Mouse (Mus musculus) adrenal gland, adult 18-20 months (tissue): ENCODE measurements around the gene Rbm7. TPM values are rescaled to one million over a fixed set of nuclear protein-coding genes. Genes with fewer than 3 reads are reported as not detected.
"Not testable (repeated sequence)": the region's sequence is repeated elsewhere in the genome, so short reads cannot be mapped to it uniquely, and the experiment has no call there.

Experiments used
- DNase-seq, 2 experiments: peaks; one replicate each; pipeline ENCODE4 v3.0.0; 2021 to 2022; ENCODE audit warnings: low spot score in 2 of 2
- long read RNA-seq, 2 experiments: library from polyadenylated mRNA; stranded (forward); transcript quantifications; one replicate each; pipeline ENCODE4 v2.0.0; 2021
- total RNA-seq, 2 experiments: library from RNA; stranded (reverse); gene quantifications; 1 replicate in 1 of 2; 2 replicates in 1 of 2; pipeline ENCODE4 v1.2.3; 2021

Gene Rbm7
- total RNA-seq: 10 to 100 TPM; 71.5 to 78.9 TPM
- long read RNA-seq, experiment 1, transcript Rbm7-204 (6 exons, 1,867 nt): minor isoform, 9 of 62 reads
- long read RNA-seq, experiment 1, transcript Rbm7-201 (5 exons, 1,773 nt): major isoform, 38 of 62 reads
- long read RNA-seq, experiment 1, partial matches to known transcripts: 1 of 62 reads
- long read RNA-seq, experiment 1, other reads (novel, unspliced or antisense): 12 of 62 reads
- long read RNA-seq, experiment 2, transcript Rbm7-204 (6 exons, 1,867 nt): minor isoform, 7 of 101 reads
- long read RNA-seq, experiment 2, transcript Rbm7-201 (5 exons, 1,773 nt): major isoform, 75 of 101 reads
- long read RNA-seq, experiment 2, partial matches to known transcripts: 3 of 101 reads
- long read RNA-seq, experiment 2, other reads (novel, unspliced or antisense): 13 of 101 reads

GRCm38 (mm10) chr9:48494817-48495547 lies at the start of gene Rbm7, which contains the start of gene Gm5617:
TSS of gene Rbm7 (minus strand) at chr9:48495299.
TSS of gene Gm5617 (plus strand) at chr9:48495442.
- DNase-seq: peak; percentile 91

- DNase-seq: no peak
Measured at GRCm38 (mm10) chr9:48538688-48539087, 43.6 kb upstream of the Rbm7 start.

GRCm38 (mm10) chr9:48538044-48538645 lies 43.0 kb upstream of the Rbm7 start:
- no peak for DNase-seq

GRCm38 (mm10) chr9:48537616-48538015 lies 42.5 kb upstream of the Rbm7 start:
- not testable (repeated sequence) for DNase-seq

- DNase-seq: no peak
Measured at GRCm38 (mm10) chr9:48536414-48536813, 41.3 kb upstream of the Rbm7 start.

GRCm38 (mm10) chr9:48532730-48533129 lies 37.6 kb upstream of the Rbm7 start:
- no peak for DNase-seq

GRCm38 (mm10) chr9:48532203-48532602 lies 37.1 kb upstream of the Rbm7 start:
- no peak for DNase-seq

GRCm38 (mm10) chr9:48531294-48531693 lies 36.2 kb upstream of the Rbm7 start:
- no peak for DNase-seq

GRCm38 (mm10) chr9:48526520-48526919 lies 31.4 kb upstream of the Rbm7 start:
- no peak for DNase-seq

- DNase-seq: no peak
Measured at GRCm38 (mm10) chr9:48525566-48525965, 30.5 kb upstream of the Rbm7 start.

- DNase-seq: peak in 1 of 2 experiments; percentile 10
Measured at GRCm38 (mm10) chr9:48520405-48520804, 25.3 kb upstream of the Rbm7 start.

- no peak for DNase-seq
Measured at GRCm38 (mm10) chr9:48517372-48518130, 22.5 kb upstream of the Rbm7 start.

GRCm38 (mm10) chr9:48516615-48517371 lies 21.7 kb upstream of the Rbm7 start:
- DNase-seq: no peak

GRCm38 (mm10) chr9:48515332-48515731 lies 20.2 kb upstream of the Rbm7 start:
- DNase-seq: peak in 1 of 2 experiments; percentile 8

- DNase-seq: no peak
Measured at GRCm38 (mm10) chr9:48510134-48510533, 15.0 kb upstream of the Rbm7 start.

- no peak for DNase-seq
Measured at GRCm38 (mm10) chr9:48504741-48505365, 9.8 kb upstream of the Rbm7 start.

GRCm38 (mm10) chr9:48503001-48503400 lies 7.9 kb upstream of the Rbm7 start:
- no peak for DNase-seq

GRCm38 (mm10) chr9:48501192-48501591 lies 6.1 kb upstream of the Rbm7 start:
- DNase-seq: no peak

- DNase-seq: no peak
Measured at GRCm38 (mm10) chr9:48495548-48495932, 441 bp upstream of the Rbm7 start.
